Mouse (Mus musculus) heart, adult 2 months (tissue): Measurements from ENCODE around the gene Hsd3b7. TPM values are rescaled to one million over a fixed set of nuclear protein-coding genes. Genes with fewer than 3 reads are reported as not detected.

Experiments used
- DNase-seq, 2 experiments: peaks; one replicate each; pipeline ENCODE4 v3.0.0; 2021
- H3K27ac ChIP-seq: fragments of 200-600 bp; 2 replicates; pipeline ENCODE4 v1.8.1; 2022
- H3K27me3 ChIP-seq: fragments of 200-500 bp; 2 replicates; pipeline ENCODE4 v1.6.1; 2012; ENCODE audit warnings: mild to moderate bottlenecking, low read length, inconsistent platforms, mixed read lengths; ENCODE audit not compliant: control insufficient read depth, insufficient read depth
- H3K36me3 ChIP-seq: fragments of 200-500 bp; 2 replicates; pipeline ENCODE4 v1.6.1; 2012; ENCODE audit warnings: low read length, inconsistent platforms; ENCODE audit not compliant: control insufficient read depth, insufficient read depth
- H3K4me1 ChIP-seq: fragments of 200-500 bp; 2 replicates; pipeline ENCODE4 v1.6.1; 2011; ENCODE audit warnings: low read length; ENCODE audit not compliant: control insufficient read depth, insufficient read depth
- H3K4me3 ChIP-seq: fragments of 200-600 bp; 2 replicates; pipeline ENCODE4 v1.8.1; 2022
- H3K79me2 ChIP-seq: fragments of 200-500 bp; replicated peaks from 2 replicates; pipeline ENCODE4 v1.6.1; 2012; ENCODE audit warnings: mild to moderate bottlenecking, inconsistent platforms, low read length, moderate library complexity, mixed read lengths; ENCODE audit not compliant: control insufficient read depth, insufficient read depth
- H3K9ac ChIP-seq: fragments of 200-500 bp; 2 replicates; pipeline ENCODE4 v1.6.1; 2012; ENCODE audit warnings: low read depth, mild to moderate bottlenecking, control low read depth, inconsistent platforms, low read length, mixed read lengths
- CTCF ChIP-seq: fragments of 200-600 bp; IDR thresholded peaks from 2 replicates; pipeline ENCODE4 v1.8.1; 2022; ENCODE audit warnings: antibody characterized with exemption, mild to moderate bottlenecking, moderate library complexity
- EP300 ChIP-seq: fragments of 200-500 bp; IDR thresholded peaks from 2 replicates; pipeline ENCODE4 v1.6.1; 2011; ENCODE audit warnings: low read depth, low read length, control low read depth; ENCODE audit not compliant: insufficient read depth
- POLR2A ChIP-seq: fragments of 200-500 bp; IDR thresholded peaks from 2 replicates; pipeline ENCODE4 v1.6.1; 2011; ENCODE audit warnings: mild to moderate bottlenecking, low read depth, low read length, control low read depth; ENCODE audit not compliant: insufficient read depth
- WGBS: fragments of 180-500 bp; shearing (Covaris S2); methylation state at CpG from one replicate; pipeline ENCODE4 v1.1.7; 2018; 5-methylcytosine and 5-hydroxymethylcytosine counted together
- intact Hi-C: fragments of 180-260 bp; cut with DNase I; formaldehyde crosslinking; loops from one replicate; pipeline ENCODE4 v1.15.1; 2025
- polyA plus RNA-seq: library from polyadenylated mRNA; depleted of rRNA; stranded (reverse); fragments of >200 nt; gene quantifications from 2 replicates; pipeline ENCODE4 v1.2.3, GENCODE M21; 2012; rRNA removed
- total RNA-seq, 2 experiments: library from RNA; stranded (reverse); gene quantifications; 2 replicates each; pipeline ENCODE4 v1.2.3; 2021

Gene Hsd3b7
- total and polyA plus RNA-seq, 3 experiments, result 9.8 to 37.0 (median 12.9) TPM

- peak overlapping the region; percentile 74 for H3K4me3 ChIP-seq
- peak overlapping the region; percentile 87 for H3K27ac ChIP-seq
- TF ChIP-seq POLR2A (no peak), EP300 (no peak), CTCF (no peak)
- intact Hi-C loops, result loop anchor here (1.0 kb wide), 1 partner anchor 41 kb away; the partner anchor contains the start of gene Hsd3b7
- H3K27me3 ChIP-seq, result no peaks in the 10 kb centered on the region
- DNase-seq, result peak in 1 of 2 experiments; percentile 65
- H3K4me1 ChIP-seq, result peaks cover 2% of the 10 kb centered on the region; the same call in 1 of the 2 replicates
- peak overlapping the region; percentile 70 for H3K9ac ChIP-seq
- H3K36me3 ChIP-seq, result peaks cover 3% of the 10 kb centered on the region
- H3K79me2 ChIP-seq, result no peaks in the 10 kb centered on the region
- 4% methylated on average over 15 of the region's 15 CpGs for WGBS
Measured at GRCm38 (mm10) chr7:127840886-127841285, 40.5 kb downstream of the Hsd3b7 start.

DNA sequence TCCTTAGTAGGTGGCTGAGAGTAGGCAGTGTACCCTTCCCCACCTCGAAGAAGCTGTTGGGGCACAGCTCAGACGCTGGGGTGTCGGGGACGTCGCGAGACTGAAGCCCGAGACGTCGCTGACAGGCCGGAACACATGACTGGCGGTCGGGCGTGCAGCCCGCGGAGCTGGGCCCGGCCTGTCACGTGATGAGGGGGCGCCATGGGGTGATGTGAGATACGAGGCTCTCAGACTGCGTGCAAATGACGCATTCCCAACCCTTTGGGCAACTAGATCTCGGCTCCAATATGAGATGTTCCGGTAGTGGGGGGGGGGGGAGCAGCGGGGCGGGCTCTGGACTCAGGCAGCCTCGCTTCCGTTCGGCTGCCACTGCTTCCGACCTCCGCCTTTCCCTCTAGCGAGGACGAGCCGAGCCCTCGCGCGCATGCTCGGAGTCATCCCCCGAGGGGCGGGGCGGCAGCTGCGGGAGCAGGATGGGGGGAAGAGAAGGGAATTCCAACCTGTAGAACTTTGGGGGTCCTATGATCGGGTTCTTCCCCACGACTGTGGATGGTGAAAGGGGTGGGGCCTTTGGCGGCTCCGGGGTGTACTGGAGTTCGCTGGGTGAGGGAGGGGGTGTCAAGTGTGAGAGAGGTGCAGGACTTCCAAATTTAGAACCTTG is 41.1 kb downstream of the Hsd3b7 start:
- DNase-seq, result peak; percentile 95 to 96
- Histone ChIP-seq H3K4me1 (peaks cover 2% of the 10 kb centered on the region; the same call in 1 of the 2 replicates), H3K4me3 (peak overlapping the region; percentile 74), H3K9ac (peak overlapping the region; percentile 76), H3K27me3 (no peaks in the 10 kb centered on the region), H3K79me2 (no peaks in the 10 kb centered on the region), H3K36me3 (peaks cover 3% of the 10 kb centered on the region), H3K27ac (peak overlapping the region; percentile 87)
- TF ChIP-seq EP300 (peak; percentile 40), POLR2A (peak; percentile 85), CTCF (no peak)
- intact Hi-C loops, result loop anchor here (1.0 kb wide), 1 partner anchor 41 kb away; the partner anchor contains the start of gene Hsd3b7
- 1% methylated on average over 46 of the region's 46 CpGs for WGBS

DNA sequence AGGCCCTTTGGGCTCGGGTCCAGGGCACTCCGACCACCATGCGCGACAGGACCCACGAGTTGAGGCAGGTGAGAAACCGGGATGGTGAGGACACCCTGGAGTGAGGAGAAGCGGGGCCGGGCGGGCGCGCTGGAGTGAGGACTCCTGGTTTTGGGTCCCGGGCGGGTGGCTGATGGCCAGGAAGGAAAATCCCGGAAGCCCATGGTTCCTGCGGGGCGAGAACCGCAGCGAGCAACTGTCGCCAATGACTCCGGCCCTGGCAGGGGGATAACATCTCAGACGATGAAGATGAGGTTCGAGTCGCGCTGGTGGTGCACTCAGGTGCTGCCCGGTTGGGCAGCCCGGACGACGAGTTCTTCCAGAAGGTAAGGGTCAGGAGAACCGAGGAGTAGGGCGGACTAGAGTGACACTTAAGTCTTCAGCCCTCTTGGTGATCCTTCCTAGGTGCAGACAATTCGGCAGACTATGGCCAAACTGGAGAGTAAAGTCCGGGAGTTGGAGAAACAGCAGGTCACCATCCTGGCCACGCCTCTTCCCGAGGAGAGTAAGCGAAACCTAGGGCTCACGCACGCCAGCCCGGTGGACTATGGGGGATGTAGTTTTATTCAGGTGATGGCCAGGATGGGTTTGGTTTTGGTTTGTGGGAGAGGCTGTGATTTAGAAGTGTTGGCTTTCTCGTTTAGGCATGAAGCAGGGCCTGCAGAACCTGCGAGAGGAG is 41.8 kb downstream of the Hsd3b7 start:
- intact Hi-C loops, result loop anchor here (1.0 kb wide), 2 partner anchors 27 to 33 kb away; no protein-coding TSS in a partner anchor
- WGBS, result under 1% methylated on average over 40 of the region's 40 CpGs
- H3K9ac ChIP-seq, result peak overlapping the region; percentile 76
- H3K79me2 ChIP-seq, result no peaks in the 10 kb centered on the region
- no peak for TF ChIP-seq CTCF
- no peak; the same call in 1 of the 2 replicates for TF ChIP-seq EP300
- TF ChIP-seq POLR2A, result peak; percentile 97
- peak; percentile 82 to 87 for DNase-seq
- peak overlapping the region; percentile 87 for H3K27ac ChIP-seq
- H3K36me3 ChIP-seq, result peaks cover 3% of the 10 kb centered on the region
- peaks cover 2% of the 10 kb centered on the region; the same call in 1 of the 2 replicates for H3K4me1 ChIP-seq
- no peaks in the 10 kb centered on the region for H3K27me3 ChIP-seq
- H3K4me3 ChIP-seq, result peak overlapping the region; percentile 74

DNA sequence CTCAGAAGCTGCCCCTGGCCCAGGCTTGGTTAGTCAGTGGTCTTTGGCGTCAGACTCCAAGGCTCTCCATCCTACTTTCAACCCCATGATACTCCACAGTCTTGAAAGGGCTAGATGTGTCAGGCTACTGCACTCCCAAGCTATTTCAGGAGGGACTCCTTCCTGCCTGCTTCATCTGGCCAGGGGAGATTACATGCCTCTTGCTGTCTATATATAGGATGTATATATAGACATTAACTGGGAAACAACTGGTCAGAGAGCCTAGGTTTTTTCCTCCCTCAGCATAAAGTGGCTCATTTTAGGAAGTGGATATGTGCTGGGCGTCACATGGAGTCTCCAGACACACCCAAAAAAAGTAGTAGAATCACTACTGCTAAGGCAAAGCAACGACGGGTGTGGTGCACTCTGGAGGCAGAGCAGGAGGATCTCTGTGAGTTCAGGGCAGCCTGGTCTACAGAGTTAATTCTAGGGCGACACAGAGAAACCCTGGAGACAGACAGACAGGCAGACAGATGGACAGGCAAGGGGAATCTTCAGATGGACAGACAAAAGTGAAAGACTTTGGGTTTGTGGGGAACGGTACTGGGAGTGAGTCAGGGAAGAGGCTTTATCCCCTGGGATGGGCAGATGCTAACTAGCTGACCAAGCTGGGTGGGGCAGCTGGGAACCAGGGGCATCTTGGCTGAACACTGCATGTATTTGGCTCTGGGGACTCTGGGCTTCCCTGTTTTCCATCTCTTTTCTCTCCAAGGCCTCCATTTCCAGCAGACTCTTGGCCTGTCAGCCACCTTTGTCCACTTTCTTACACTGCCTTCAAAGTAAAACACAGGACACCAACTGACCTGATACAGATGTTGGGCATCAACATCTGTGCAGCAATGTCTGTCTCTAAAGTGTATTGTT is 49.8 kb downstream of the Hsd3b7 start:
- H3K79me2 ChIP-seq, result no peaks in the 10 kb centered on the region
- H3K4me1 ChIP-seq, result no peaks in the 10 kb centered on the region; the same call in 1 of the 2 replicates
- DNase-seq, result no peak
- no peak overlapping the region; the same call in 1 of the 2 replicates for H3K27ac ChIP-seq
- TF ChIP-seq EP300, result no peak
- no peak for TF ChIP-seq CTCF
- 0 out of 2 replicates have a peak, but pooled peaks have one; percentile 15 for TF ChIP-seq POLR2A
- 56% methylated on average over 6 of the region's 6 CpGs for WGBS
- no peaks in the 10 kb centered on the region for H3K27me3 ChIP-seq
- intact Hi-C loops, result no loop called here
- H3K36me3 ChIP-seq, result no peaks in the 10 kb centered on the region
- H3K9ac ChIP-seq, result no peak overlapping the region
- H3K4me3 ChIP-seq, result no peak overlapping the region

DNA sequence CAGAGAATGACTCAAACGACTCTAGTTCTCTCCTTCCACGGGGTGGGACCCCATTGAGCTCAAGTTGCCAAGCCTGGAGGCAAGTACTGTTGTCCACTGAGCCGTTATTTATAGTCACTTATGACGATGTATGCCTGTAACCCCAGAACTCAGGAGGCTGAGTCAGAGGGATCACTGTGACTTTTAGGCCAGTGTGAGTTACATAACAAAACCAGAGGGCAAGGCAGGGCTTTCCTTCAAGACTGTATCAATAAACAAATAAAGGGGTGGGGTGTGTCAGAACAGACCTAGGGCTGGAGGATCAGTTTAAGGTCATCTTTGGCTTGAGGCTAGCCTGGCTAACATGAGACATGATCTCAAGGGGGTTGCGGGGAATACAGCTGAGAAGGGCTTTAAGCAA is 50.5 kb downstream of the Hsd3b7 start:
- no peaks in the 10 kb centered on the region for H3K27me3 ChIP-seq
- TF ChIP-seq EP300 (no peak), POLR2A (no peak)
- WGBS, result 45% methylated on average over 5 of the region's 5 CpGs
- H3K4me1 ChIP-seq, result no peaks in the 10 kb centered on the region; the same call in 1 of the 2 replicates
- no peaks in the 10 kb centered on the region for H3K79me2 ChIP-seq
- H3K27ac ChIP-seq, result no peak overlapping the region; the same call in 1 of the 2 replicates
- H3K36me3 ChIP-seq, result no peaks in the 10 kb centered on the region
- intact Hi-C loops, result no loop called here
- no peak overlapping the region for H3K9ac ChIP-seq
- peak in 1 of 2 experiments; percentile 17 for DNase-seq
- H3K4me3 ChIP-seq, result no peak overlapping the region

Other genes starting within 250 kb of the Hsd3b7 start
- gene Tmem265, start 239.2 kb upstream of the Hsd3b7 start, total RNA-seq, result not detected
- gene Tmem265, start 239.2 kb upstream of the Hsd3b7 start, polyA plus RNA-seq, result not detected in 2 replicates
- gene Phkg2, start 227.3 kb upstream of the Hsd3b7 start, total RNA-seq, result 10 to 100 TPM; 13.9 to 17.5 TPM
- 30.1 and 40.1 TPM in 2 replicates for gene Phkg2, start 227.3 kb upstream of the Hsd3b7 start, polyA plus RNA-seq
- 10 to 100 TPM; 10.4 to 11.7 TPM for gene Ccdc189, start 212.0 kb upstream of the Hsd3b7 start, total RNA-seq
- 10.6 and 11.4 TPM in 2 replicates for gene Ccdc189, start 212.0 kb upstream of the Hsd3b7 start, polyA plus RNA-seq
- gene Rnf40, start 211.8 kb upstream of the Hsd3b7 start, total RNA-seq, result 10 to 100 TPM; 41.0 to 44.8 TPM
- gene Rnf40, start 211.8 kb upstream of the Hsd3b7 start, polyA plus RNA-seq, result 18.2 and 27.3 TPM in 2 replicates
- gene Zfp629, start 184.8 kb upstream of the Hsd3b7 start, total RNA-seq, result 10 to 100 TPM; 17.7 to 24.9 TPM
- 12.5 and 20.9 TPM in 2 replicates for gene Zfp629, start 184.8 kb upstream of the Hsd3b7 start, polyA plus RNA-seq
- gene Bcl7c, start 91.7 kb upstream of the Hsd3b7 start, total RNA-seq, result 10 to 100 TPM; 34.1 to 34.5 TPM
- gene Bcl7c, start 91.7 kb upstream of the Hsd3b7 start, polyA plus RNA-seq, result 13.5 and 13.6 TPM in 2 replicates
- gene Ctf1, start 87.9 kb upstream of the Hsd3b7 start, total RNA-seq, result 1 to 10 TPM; 6.6 to 8.7 TPM
- 15.3 and 24.5 TPM in 2 replicates for gene Ctf1, start 87.9 kb upstream of the Hsd3b7 start, polyA plus RNA-seq
- not detected for gene Ctf2, start 68.4 kb upstream of the Hsd3b7 start, total RNA-seq
- gene Ctf2, start 68.4 kb upstream of the Hsd3b7 start, polyA plus RNA-seq, result not detected in 2 replicates
- gene Fbxl19, start 56.1 kb upstream of the Hsd3b7 start, total RNA-seq, result 1 to 10 TPM; 3.3 to 3.4 TPM
- gene Fbxl19, start 56.1 kb upstream of the Hsd3b7 start, polyA plus RNA-seq, result 4.1 and 4.8 TPM in 2 replicates
- 10 to 100 TPM; 21.9 to 23.5 TPM for gene Orai3, start 30.8 kb upstream of the Hsd3b7 start, total RNA-seq
- 27.5 and 31.7 TPM in 2 replicates for gene Orai3, start 30.8 kb upstream of the Hsd3b7 start, polyA plus RNA-seq
- 10 to 100 TPM; 16.3 to 18.5 TPM for gene Setd1a, start 23.9 kb upstream of the Hsd3b7 start, total RNA-seq
- 7.1 and 8.6 TPM in 2 replicates for gene Setd1a, start 23.9 kb upstream of the Hsd3b7 start, polyA plus RNA-seq
- 1 to 10 TPM; 1.6 to 2.6 TPM for gene Gm49388, start 15.0 kb upstream of the Hsd3b7 start, total RNA-seq
- not detected in 2 replicates for gene Gm49388, start 15.0 kb upstream of the Hsd3b7 start, polyA plus RNA-seq
- 10 to 100 TPM; 68.4 to 71.9 TPM for gene Stx4a, start 23.7 kb downstream of the Hsd3b7 start, total RNA-seq
- gene Stx4a, start 23.7 kb downstream of the Hsd3b7 start, polyA plus RNA-seq, result 79.3 and 83.0 TPM in 2 replicates
- gene Stx1b, start 23.9 kb downstream of the Hsd3b7 start, total RNA-seq, result 1 to 10 TPM in 1 of 2 experiments, under 1 TPM in 1; 0.77 to 1.1 TPM
- 3.8 and 4.0 TPM in 2 replicates for gene Stx1b, start 23.9 kb downstream of the Hsd3b7 start, polyA plus RNA-seq
- 10 to 100 TPM; 17.7 to 18.9 TPM for gene Zfp646, start 75.6 kb downstream of the Hsd3b7 start, total RNA-seq
- gene Zfp646, start 75.6 kb downstream of the Hsd3b7 start, polyA plus RNA-seq, result 8.0 and 11.8 TPM in 2 replicates
- gene Zfp668, start 76.2 kb downstream of the Hsd3b7 start, total RNA-seq, result 1 to 10 TPM; 3.4 to 4.1 TPM
- 2.2 and 2.7 TPM in 2 replicates for gene Zfp668, start 76.2 kb downstream of the Hsd3b7 start, polyA plus RNA-seq
- gene Prss53, start 90.4 kb downstream of the Hsd3b7 start, total RNA-seq, result 1 to 10 TPM in 1 of 2 experiments, under 1 TPM in 1; 0.76 to 1.2 TPM
- gene Prss53, start 90.4 kb downstream of the Hsd3b7 start, polyA plus RNA-seq, result 3.8 TPM in 2 replicates
- not detected for gene Gm21974, start 94.8 kb downstream of the Hsd3b7 start, total RNA-seq
- gene Gm21974, start 94.8 kb downstream of the Hsd3b7 start, polyA plus RNA-seq, result not detected in 2 replicates
- gene Vkorc1, start 95.0 kb downstream of the Hsd3b7 start, total RNA-seq, result 10 to 100 TPM; 16.2 to 17.7 TPM
- 59.2 and 90.0 TPM in 2 replicates for gene Vkorc1, start 95.0 kb downstream of the Hsd3b7 start, polyA plus RNA-seq
- gene Bckdk, start 103.5 kb downstream of the Hsd3b7 start, total RNA-seq, result 100 to 1,000 TPM; 104 to 131 TPM
- 165 and 210 TPM in 2 replicates for gene Bckdk, start 103.5 kb downstream of the Hsd3b7 start, polyA plus RNA-seq
- 10 to 100 TPM; 13.8 to 14.6 TPM for gene Kat8, start 111.9 kb downstream of the Hsd3b7 start, total RNA-seq
- 10.1 and 16.9 TPM in 2 replicates for gene Kat8, start 111.9 kb downstream of the Hsd3b7 start, polyA plus RNA-seq
- gene Prss8, start 129.5 kb downstream of the Hsd3b7 start, total RNA-seq, result not detected
- gene Prss8, start 129.5 kb downstream of the Hsd3b7 start, polyA plus RNA-seq, result 1.1 TPM in 1 of 2 replicates, not detected in the other
- 1 to 10 TPM; 6.0 to 9.7 TPM for gene Prss36, start 146.1 kb downstream of the Hsd3b7 start, total RNA-seq
- 21.4 and 23.1 TPM in 2 replicates for gene Prss36, start 146.1 kb downstream of the Hsd3b7 start, polyA plus RNA-seq
- gene Fus, start 166.9 kb downstream of the Hsd3b7 start, total RNA-seq, result 100 to 1,000 TPM; 151 to 181 TPM
- 222 and 261 TPM in 2 replicates for gene Fus, start 166.9 kb downstream of the Hsd3b7 start, polyA plus RNA-seq
- gene Pycard, start 193.3 kb downstream of the Hsd3b7 start, total RNA-seq, result 1 to 10 TPM; 6.9 to 8.8 TPM
- 28.3 and 32.8 TPM in 2 replicates for gene Pycard, start 193.3 kb downstream of the Hsd3b7 start, polyA plus RNA-seq
- 100 to 1,000 TPM; 252 to 303 TPM for gene Trim72, start 203.3 kb downstream of the Hsd3b7 start, total RNA-seq
- 218 and 278 TPM in 2 replicates for gene Trim72, start 203.3 kb downstream of the Hsd3b7 start, polyA plus RNA-seq